Mouse (Mus musculus) forebrain, postnatal 0 days (tissue): Measurements from ENCODE around the gene Fmnl1. TPM values are rescaled to one million over a fixed set of nuclear protein-coding genes. Genes with fewer than 3 reads are reported as not detected.
A peak's percentile ranks its signal among the peaks of the same experiment; 100 is the strongest.

Experiments used
- ATAC-seq: fragments of 200-750 bp; cut with Nextera tagmentation; 2 replicates; pipeline ENCODE4 v1.8.0; 2017; ENCODE audit warnings: mild to moderate bottlenecking, moderate library complexity
- DNase-seq: peaks from one replicate; pipeline ENCODE4 v3.0.0-alpha.2; 2015
- H3K27ac ChIP-seq: fragments of 300-500 bp; sonication (generic); 2 replicates; pipeline ENCODE4 v1.5.1; 2014; ENCODE audit warnings: low read depth, mild to moderate bottlenecking, antibody characterized with exemption, low read length, moderate library complexity, mixed read lengths
- H3K27me3 ChIP-seq: fragments of 300-500 bp; sonication (generic); 2 replicates; pipeline ENCODE4 v1.6.1; 2014; ENCODE audit warnings: mild to moderate bottlenecking, low read length, mixed read lengths; ENCODE audit not compliant: insufficient read depth
- H3K36me3 ChIP-seq: fragments of 300-500 bp; sonication (generic); 2 replicates; pipeline ENCODE4 v1.6.1; 2014; ENCODE audit warnings: mild to moderate bottlenecking, moderate library complexity; ENCODE audit not compliant: insufficient read depth
- H3K4me1 ChIP-seq: fragments of 300-500 bp; sonication (generic); 2 replicates; pipeline ENCODE4 v1.6.1; 2014; ENCODE audit warnings: antibody characterized with exemption; ENCODE audit not compliant: insufficient read depth
- H3K4me2 ChIP-seq: fragments of 300-500 bp; sonication (generic); 2 replicates; pipeline ENCODE4 v1.6.1; 2014; ENCODE audit warnings: low read depth, mild to moderate bottlenecking, moderate library complexity
- H3K4me3 ChIP-seq: fragments of 300-500 bp; sonication (generic); 2 replicates; pipeline ENCODE4 v1.5.1; 2014; ENCODE audit warnings: low read depth, low read length, mixed read lengths
- H3K9ac ChIP-seq: fragments of 300-500 bp; sonication (generic); 2 replicates; pipeline ENCODE4 v1.6.1; 2014; ENCODE audit warnings: mild to moderate bottlenecking
- H3K9me3 ChIP-seq: fragments of 300-500 bp; sonication (generic); 2 replicates; pipeline ENCODE4 v1.6.1; 2016; ENCODE audit warnings: low read length
- CTCF ChIP-seq: sonication (generic); IDR thresholded peaks from 2 replicates; pipeline ENCODE4 v1.5.1; 2016; ENCODE audit warnings: antibody characterized with exemption, control low read depth, low read depth
- WGBS: fragments of 180-500 bp; shearing (Covaris S2); extraction: QIAGEN DNeasy Blood & Tissue Kit; methylation state at CpG from one replicate; pipeline ENCODE4 v1.1.7; 2014; 5-methylcytosine and 5-hydroxymethylcytosine counted together
- polyA plus RNA-seq: library from polyadenylated mRNA; unstranded; fragments of >200 nt; fragmentation: Nextera tagmentation; extraction: Ambion mirVana; gene quantifications from 2 replicates; pipeline ENCODE4 v1.2.1, GENCODE M21; 2015
- total RNA-seq: library from RNA; depleted of rRNA; stranded (reverse); fragments of >200 nt; gene quantifications from 2 replicates; pipeline ENCODE4 v1.2.3, GENCODE M21; 2014

Fmnl1 gene
- total and polyA plus RNA-seq, 2 experiments from 2014 or later, result 7.1 to 9.4 TPM

- Histone ChIP-seq H3K9ac (no peak overlapping the region), H3K27ac (no peak overlapping the region), H3K36me3 (no peaks in the 10 kb centered on the region), H3K4me2 (peak overlapping the region; percentile 85), H3K27me3 (no peaks in the 10 kb centered on the region), H3K4me3 (peak overlapping the region; percentile 75), H3K9me3 (no peaks in the 10 kb centered on the region), H3K4me1 (0 out of 2 replicates have a peak, but pooled peaks cover 5% of the 10 kb centered on the region)
- DNase-seq (no peak), ATAC-seq (no peak)
- TF ChIP-seq CTCF, result no peak
- WGBS, result 51% methylated on average over 9 of the region's 9 CpGs
Measured at GRCm38 (mm10) chr11:103171703-103172391, 940 bp downstream of the Fmnl1 start.

GRCm38 (mm10) chr11:103172392-103173040 is 1.6 kb downstream of the Fmnl1 start:
- WGBS, result 64% methylated on average over 6 of the region's 6 CpGs
- H3K4me3 ChIP-seq, result peak overlapping the region; percentile 2; the same call in 1 of the 2 replicates

GRCm38 (mm10) chr11:103173041-103173770 is 2.3 kb downstream of the Fmnl1 start:
- Histone ChIP-seq H3K4me1 (0 out of 2 replicates have a peak, but pooled peaks cover 5% of the 10 kb centered on the region), H3K4me3 (no peak overlapping the region)

More at GRCm38 (mm10) chr11:103172392-103173040, 1.6 kb downstream of the Fmnl1 start:
- no peaks in the 10 kb centered on the region for H3K9me3 ChIP-seq
- no peak overlapping the region for H3K27ac ChIP-seq
- DNase-seq (no peak), ATAC-seq (no peak)
- no peaks in the 10 kb centered on the region for H3K27me3 ChIP-seq
- no peaks in the 10 kb centered on the region for H3K36me3 ChIP-seq
- H3K9ac ChIP-seq, result no peak overlapping the region
- no peak for TF ChIP-seq CTCF
- H3K4me2 ChIP-seq, result peak overlapping the region; percentile 85
- H3K4me1 ChIP-seq, result 0 out of 2 replicates have a peak, but pooled peaks cover 5% of the 10 kb centered on the region

GRCm38 (mm10) chr11:103173771-103174344 is 3.0 kb downstream of the Fmnl1 start:
- H3K4me2 ChIP-seq, result no peak overlapping the region
- no peaks in the 10 kb centered on the region for H3K36me3 ChIP-seq
- 90% methylated on average over 11 of the region's 11 CpGs for WGBS
- ATAC-seq (no peak), DNase-seq (no peak)
- H3K9me3 ChIP-seq, result no peaks in the 10 kb centered on the region
- no peak overlapping the region for H3K4me3 ChIP-seq
- H3K27me3 ChIP-seq, result no peaks in the 10 kb centered on the region
- 0 out of 2 replicates have a peak, but pooled peaks cover 5% of the 10 kb centered on the region for H3K4me1 ChIP-seq
- H3K9ac ChIP-seq, result no peak overlapping the region
- no peak for TF ChIP-seq CTCF
- no peak overlapping the region for H3K27ac ChIP-seq

More at GRCm38 (mm10) chr11:103173041-103173770, 2.3 kb downstream of the Fmnl1 start:
- Histone ChIP-seq H3K4me2 (no peak overlapping the region), H3K9ac (no peak overlapping the region), H3K9me3 (no peaks in the 10 kb centered on the region), H3K27ac (no peak overlapping the region), H3K27me3 (no peaks in the 10 kb centered on the region), H3K36me3 (no peaks in the 10 kb centered on the region)
- 88% methylated on average over 7 of the region's 7 CpGs for WGBS
- DNase-seq (no peak), ATAC-seq (no peak)
- no peak for TF ChIP-seq CTCF

- ATAC-seq (no peak), DNase-seq (no peak)
- WGBS, result 82% methylated on average over 5 of the region's 5 CpGs
- no peak for TF ChIP-seq CTCF
- Histone ChIP-seq H3K9me3 (no peaks in the 10 kb centered on the region), H3K4me3 (no peak overlapping the region), H3K27me3 (no peaks in the 10 kb centered on the region), H3K27ac (no peak overlapping the region), H3K4me1 (0 out of 2 replicates have a peak, but pooled peaks cover 5% of the 10 kb centered on the region), H3K36me3 (no peaks in the 10 kb centered on the region), H3K9ac (no peak overlapping the region), H3K4me2 (no peak overlapping the region)
Measured at GRCm38 (mm10) chr11:103174411-103174832, 3.5 kb downstream of the Fmnl1 start.

GRCm38 (mm10) chr11:103174891-103175391 is 4.0 kb downstream of the Fmnl1 start:
- 57% methylated on average over 8 of the region's 8 CpGs for WGBS
- no peaks in the 10 kb centered on the region for H3K27me3 ChIP-seq
- H3K27ac ChIP-seq, result no peak overlapping the region
- no peak overlapping the region for H3K4me2 ChIP-seq
- no peaks in the 10 kb centered on the region for H3K9me3 ChIP-seq
- H3K9ac ChIP-seq, result no peak overlapping the region
- no peak for ATAC-seq
- 0 out of 2 replicates have a peak, but pooled peaks cover 5% of the 10 kb centered on the region for H3K4me1 ChIP-seq
- DNase-seq, result no peak
- no peak overlapping the region for H3K4me3 ChIP-seq
- TF ChIP-seq CTCF, result no peak
- no peaks in the 10 kb centered on the region for H3K36me3 ChIP-seq
